Comparison of ENCODE assay signal across 33 mouse cellular contexts in the genomic region with DNA sequence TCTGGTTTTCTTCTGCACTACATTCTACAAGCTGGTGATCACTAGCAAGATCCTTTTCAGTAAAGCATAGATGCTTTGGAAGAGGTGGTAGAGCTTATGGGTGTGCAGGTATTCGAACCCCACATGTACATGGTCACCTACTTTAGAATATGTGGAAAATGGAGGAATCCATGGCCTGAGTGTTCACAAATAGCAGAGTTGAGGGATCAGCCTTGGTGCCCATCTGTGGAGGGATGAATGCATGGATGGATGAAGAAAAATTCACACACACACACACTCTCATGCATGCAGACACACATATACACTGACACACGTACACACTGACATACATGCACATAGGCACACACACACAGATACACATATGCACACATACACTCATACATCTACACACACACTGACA.
"Had no signal": no experiment of that assay in that cellular context is flagged by ENCODE, and none has a peak within 500 bp of the region (broad histone marks: within the 10 kb centered on the region; RNA-seq: fewer than 3 reads in every experiment).

No protein-coding gene starts in this region.

- H3K36me3 ChIP-seq: heart, embryonic 10.5 days; heart, embryonic 12.5 days; heart, embryonic 13.5 days; heart, embryonic 15.5 days; hindbrain, embryonic 10.5 days; hindbrain, embryonic 12.5 days; hindbrain, embryonic 13.5 days; hindbrain, embryonic 15.5 days; intestine, embryonic 15.5 days; kidney, embryonic 15.5 days had no signal

- ATAC-seq: hindbrain, embryonic 16.5 days; inflammation-experienced regulatory T-cells, adult 6 months; intestine, embryonic 15.5 days; intestine, embryonic 16.5 days; intestine, postnatal 0 days had no signal

- H3K27ac ChIP-seq: heart, embryonic 10.5 days; heart, embryonic 13.5 days; heart, embryonic 15.5 days; hindbrain, embryonic 10.5 days; hindbrain, embryonic 12.5 days; hindbrain, embryonic 13.5 days; hindbrain, embryonic 14.5 days; hindbrain, embryonic 15.5 days; hindbrain, postnatal 0 days; intestine, embryonic 15.5 days; kidney, embryonic 15.5 days; kidney, postnatal 0 days had no signal

- DNase-seq: heart, postnatal 10 days; heart, postnatal 14 days; heart, postnatal 36 days; heart, postnatal 4 days; kidney, adult 11 months; kidney, adult 18-20 months; kidney, adult 2 months; kidney, adult 8-10 months; kidney, adult 9 months; kidney, postnatal 25 days; kidney, postnatal 36 days; kidney, postnatal 4 days; layer of hippocampus, adult 9-11 months; layer of hippocampus, postnatal 36 days had no signal

- H3K9ac ChIP-seq: heart, embryonic 12.5 days; heart, embryonic 13.5 days; heart, embryonic 15.5 days; hindbrain, embryonic 12.5 days; hindbrain, embryonic 13.5 days; hindbrain, embryonic 14.5 days; hindbrain, embryonic 15.5 days; intestine, embryonic 15.5 days; kidney, embryonic 15.5 days had no signal

- H3K4me3 ChIP-seq: heart, embryonic 10.5 days; heart, embryonic 12.5 days; heart, embryonic 13.5 days; heart, embryonic 15.5 days; hindbrain, embryonic 10.5 days; hindbrain, embryonic 12.5 days; hindbrain, embryonic 13.5 days; hindbrain, embryonic 15.5 days; intestine, embryonic 15.5 days; kidney, embryonic 15.5 days; layer of hippocampus, adult 2 months had no signal

- H3K9me3 ChIP-seq: heart, embryonic 10.5 days; heart, embryonic 12.5 days; heart, embryonic 13.5 days; heart, embryonic 15.5 days; hindbrain, embryonic 10.5 days; hindbrain, embryonic 12.5 days; hindbrain, embryonic 13.5 days; hindbrain, embryonic 15.5 days; intestine, embryonic 15.5 days; kidney, embryonic 15.5 days had no signal

- H3K4me2 ChIP-seq: heart, embryonic 11.5 days; heart, embryonic 12.5 days; heart, embryonic 13.5 days; heart, embryonic 15.5 days; hindbrain, embryonic 12.5 days; hindbrain, embryonic 13.5 days; hindbrain, embryonic 14.5 days; hindbrain, embryonic 15.5 days; intestine, embryonic 15.5 days; kidney, embryonic 15.5 days had no signal

- H3K27me3 ChIP-seq: heart, embryonic 12.5 days; heart, embryonic 13.5 days; heart, embryonic 15.5 days; hindbrain, embryonic 12.5 days; hindbrain, embryonic 13.5 days; hindbrain, embryonic 15.5 days; intestine, embryonic 15.5 days; kidney, embryonic 15.5 days had no signal
